Mouse (Mus musculus) myocyte (in vitro differentiated cells): ENCODE measurements around the gene Hoxc9. TPM values are rescaled to one million over a fixed set of nuclear protein-coding genes. Genes with fewer than 3 reads are reported as not detected.
A peak's percentile ranks its signal among the peaks of the same experiment; 100 is the strongest.

ENCODE experiments used
- H3K27me3 ChIP-seq: one replicate; pipeline ENCODE4 v1.6.1; 2011; ENCODE audit not compliant: control insufficient read depth, insufficient read depth, insufficient read length
- H3K36me3 ChIP-seq: one replicate; pipeline ENCODE4 v1.6.1; 2011; ENCODE audit not compliant: control insufficient read depth, insufficient read depth
- H3K4me2 ChIP-seq: one replicate; pipeline ENCODE4 v1.6.1; 2011; ENCODE audit warnings: low read depth, control low read depth
- H3K4me3 ChIP-seq: one replicate; pipeline ENCODE4 v1.5.1; 2011; ENCODE audit warnings: mild to moderate bottlenecking, control low read depth, moderate library complexity
- H3K79me2 ChIP-seq: one replicate; pipeline ENCODE4 v1.6.1; 2011; ENCODE audit not compliant: control insufficient read depth, insufficient read depth
- H3ac ChIP-seq: one replicate; pipeline ENCODE4 v1.6.1; 2011; ENCODE audit not compliant: control insufficient read depth, insufficient read length
- CEBPB ChIP-seq: IDR thresholded peaks from 2 replicates; pipeline ENCODE4 v1.6.1; 2011; ENCODE audit warnings: mild to moderate bottlenecking, moderate library complexity; ENCODE audit not compliant: poor library complexity, insufficient read depth, severe bottlenecking
- E2F4 ChIP-seq: IDR thresholded peaks from one replicate; pipeline ENCODE4 v1.6.1; 2011; ENCODE audit warnings: mild to moderate bottlenecking, control low read depth, moderate library complexity; ENCODE audit not compliant: insufficient read depth
- MAX ChIP-seq: IDR thresholded peaks from one replicate; pipeline ENCODE4 v1.6.1; 2011; ENCODE audit warnings: low read depth, mild to moderate bottlenecking, control low read depth
- MYOD1 ChIP-seq, 3 experiments: IDR thresholded peaks; one replicate each; pipeline ENCODE4 v1.6.1; 2011; ENCODE audit warnings: control low read depth in 2 of 3, low read depth in 2 of 3, mild to moderate bottlenecking in 2 of 3, moderate library complexity in 1 of 3; ENCODE audit not compliant: insufficient read length in 2 of 3, control insufficient read depth in 1 of 3
- MYOG ChIP-seq, 3 experiments: IDR thresholded peaks; one replicate each; pipeline ENCODE4 v1.6.1; 2011; ENCODE audit warnings: control low read depth in 2 of 3, low read depth in 2 of 3, mild to moderate bottlenecking in 2 of 3; ENCODE audit not compliant: insufficient read length in 2 of 3, control insufficient read depth in 1 of 3, insufficient read depth in 1 of 3
- POLR2A ChIP-seq: IDR thresholded peaks from one replicate; pipeline ENCODE4 v1.6.1; 2011; ENCODE audit warnings: low read depth, mild to moderate bottlenecking, control low read depth, moderate library complexity; ENCODE audit not compliant: insufficient read length
- POLR2AphosphoS2 ChIP-seq: IDR thresholded peaks from one replicate; pipeline ENCODE4 v1.6.1; 2011; ENCODE audit warnings: low read depth, control low read depth; ENCODE audit not compliant: insufficient read length
- REST ChIP-seq: IDR thresholded peaks from one replicate; pipeline ENCODE4 v1.6.1; 2011; ENCODE audit warnings: mild to moderate bottlenecking, control low read depth, moderate library complexity; ENCODE audit not compliant: insufficient read depth, insufficient read length
- SRF ChIP-seq: IDR thresholded peaks from one replicate; pipeline ENCODE4 v1.6.1; 2011; ENCODE audit warnings: low read depth; ENCODE audit not compliant: control insufficient read depth, insufficient read length
- TCF12 ChIP-seq: IDR thresholded peaks from one replicate; pipeline ENCODE4 v1.6.1; 2011; ENCODE audit warnings: mild to moderate bottlenecking, control low read depth; ENCODE audit not compliant: poor library complexity, insufficient read depth, severe bottlenecking
- TCF3 ChIP-seq: IDR thresholded peaks from one replicate; pipeline ENCODE4 v1.6.1; 2011; ENCODE audit warnings: low read depth, control low read depth; ENCODE audit not compliant: insufficient read length
- USF1 ChIP-seq: IDR thresholded peaks from one replicate; pipeline ENCODE4 v1.6.1; 2011; ENCODE audit warnings: low read depth, mild to moderate bottlenecking, control low read depth, moderate library complexity
- polyA plus RNA-seq: library from polyadenylated mRNA; unstranded; fragments of >200 nt; fragmentation: generic; extraction: Trizol; gene quantifications from one replicate; pipeline ENCODE4 v1.2.1, GENCODE M21; 2012; ENCODE audit warnings: missing spikeins

The Hoxc9 gene
- polyA plus RNA-seq, 1 experiment, result 10.5 TPM

DNA sequence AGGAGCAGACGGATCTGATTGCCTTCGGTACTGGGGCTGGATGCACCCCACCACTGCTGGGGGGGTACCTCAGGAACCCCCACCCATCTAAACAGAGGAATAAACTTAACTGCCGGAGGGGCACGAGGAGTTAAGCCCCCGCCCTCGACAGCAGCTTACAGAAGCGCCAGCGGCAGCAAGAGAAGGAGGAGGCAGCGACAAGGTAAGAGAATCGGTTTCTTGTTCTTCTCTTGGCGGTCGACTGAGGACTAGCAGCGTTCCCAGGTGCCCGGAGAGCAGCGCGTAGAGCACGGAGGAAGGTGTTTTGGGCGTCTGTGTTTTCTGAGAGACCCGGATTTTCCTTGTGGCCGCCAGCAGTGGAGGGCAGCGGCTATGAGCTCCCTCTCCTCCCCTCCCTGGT lies 4.0 kb upstream of the Hoxc9 start:
- H3K27me3 ChIP-seq, result no peaks in the 10 kb centered on the region
- H3ac ChIP-seq, result peak overlapping the region; percentile 3
- peak overlapping the region; percentile 98 for H3K4me2 ChIP-seq
- peaks cover 100% of the 10 kb centered on the region for H3K79me2 ChIP-seq
- no peaks in the 10 kb centered on the region for H3K36me3 ChIP-seq
- TF ChIP-seq REST, result no peak
- no peak for TF ChIP-seq POLR2A
- no peak for TF ChIP-seq MAX
- peak; percentile 36 for TF ChIP-seq POLR2AphosphoS2
- no peak for TF ChIP-seq CEBPB
- no peak for TF ChIP-seq TCF3
- no peak for TF ChIP-seq MYOD1 (IDR thresholded peaks at IDR 0.05; ENCODE audit: control insufficient read depth in 1 of 3, insufficient read length in 2 of 3, low read depth in 2 of 3)
- TF ChIP-seq MYOG (IDR thresholded peaks at IDR 0.05; ENCODE audit: control insufficient read depth in 1 of 3, insufficient read depth in 1 of 3, insufficient read length in 2 of 3, low read depth in 2 of 3), result no peak
- no peak for TF ChIP-seq USF1
- H3K4me3 ChIP-seq, result peak overlapping the region; percentile 21

GRCm38 (mm10) chr15:102972753-102973152 lies 3.5 kb upstream of the Hoxc9 start:
- TF ChIP-seq E2F4, result no peak
- TF ChIP-seq POLR2AphosphoS2, result no peak
- TF ChIP-seq SRF, result no peak
- no peak for TF ChIP-seq USF1
- TF ChIP-seq MAX, result no peak
- no peak for TF ChIP-seq TCF3
- TF ChIP-seq POLR2A, result no peak
- no peak for TF ChIP-seq MYOG (IDR thresholded peaks at IDR 0.05; ENCODE audit: control insufficient read depth in 1 of 3, insufficient read depth in 1 of 3, insufficient read length in 2 of 3, low read depth in 2 of 3)
- no peak for TF ChIP-seq CEBPB
- TF ChIP-seq REST, result no peak
- no peak for TF ChIP-seq MYOD1 (IDR thresholded peaks at IDR 0.05; ENCODE audit: control insufficient read depth in 1 of 3, insufficient read length in 2 of 3, low read depth in 2 of 3)
- no peak for TF ChIP-seq TCF12
- Histone ChIP-seq H3K27me3 (no peaks in the 10 kb centered on the region), H3K79me2 (peaks cover 100% of the 10 kb centered on the region), H3K4me3 (peak overlapping the region; percentile 21), H3K36me3 (no peaks in the 10 kb centered on the region), H3ac (peak overlapping the region; percentile 3), H3K4me2 (peak overlapping the region; percentile 98)

GRCm38 (mm10) chr15:102975034-102975433 lies 1.2 kb upstream of the Hoxc9 start:
- Histone ChIP-seq H3K4me2 (peak overlapping the region; percentile 95), H3K79me2 (peaks cover 100% of the 10 kb centered on the region), H3K27me3 (no peaks in the 10 kb centered on the region), H3ac (peak overlapping the region; percentile 64), H3K36me3 (no peaks in the 10 kb centered on the region), H3K4me3 (peak overlapping the region; percentile 92)
- TF ChIP-seq CEBPB (no peak), MAX (no peak), TCF3 (no peak), REST (no peak), USF1 (no peak), MYOD1 (IDR thresholded peaks at IDR 0.05; ENCODE audit: control insufficient read depth in 1 of 3, insufficient read length in 2 of 3, low read depth in 2 of 3) (no peak), POLR2A (no peak), MYOG (IDR thresholded peaks at IDR 0.05; ENCODE audit: control insufficient read depth in 1 of 3, insufficient read depth in 1 of 3, insufficient read length in 2 of 3, low read depth in 2 of 3) (no peak), E2F4 (no peak), TCF12 (no peak), POLR2AphosphoS2 (no peak), SRF (no peak)

- H3K27me3 ChIP-seq, result no peaks in the 10 kb centered on the region
- H3ac ChIP-seq, result peak overlapping the region; percentile 64
- peak overlapping the region; percentile 95 for H3K4me2 ChIP-seq
- H3K4me3 ChIP-seq, result peak overlapping the region; percentile 92
- TF ChIP-seq MYOD1 (IDR thresholded peaks at IDR 0.05; ENCODE audit: control insufficient read depth in 1 of 3, insufficient read length in 2 of 3, low read depth in 2 of 3), result peak in 2 of 3 experiments; percentile 1 to 38
- no peak for TF ChIP-seq TCF12
- TF ChIP-seq REST, result peak; percentile 2
- no peak for TF ChIP-seq SRF
- peak; percentile 1 for TF ChIP-seq E2F4
- peak; percentile 96 for TF ChIP-seq POLR2AphosphoS2
- peak; percentile 94 for TF ChIP-seq POLR2A
- no peak for TF ChIP-seq MAX
- no peak for TF ChIP-seq USF1
- peak in 1 of 3 experiments; percentile 33 for TF ChIP-seq MYOG (IDR thresholded peaks at IDR 0.05; ENCODE audit: control insufficient read depth in 1 of 3, insufficient read depth in 1 of 3, insufficient read length in 2 of 3, low read depth in 2 of 3)
- no peaks in the 10 kb centered on the region for H3K36me3 ChIP-seq
- peaks cover 100% of the 10 kb centered on the region for H3K79me2 ChIP-seq
Measured at GRCm38 (mm10) chr15:102975688-102976111, 539 bp upstream of the Hoxc9 start.
